Mouse (Mus musculus) embryonic facial prominence, embryonic 14.5 days (tissue): ENCODE results near the gene Teddm2. TPM values are rescaled to one million over a fixed set of nuclear protein-coding genes. Genes with fewer than 3 reads are reported as not detected.

Experiments used
- ATAC-seq: fragments of 200-750 bp; cut with Nextera tagmentation; 2 replicates; pipeline ENCODE4 v1.8.0; 2017; ENCODE audit warnings: low read depth, moderate number of reproducible peaks, moderate TSS enrichment
- DNase-seq: peaks from one replicate; pipeline ENCODE4 v3.0.0-alpha.2; 2015; ENCODE audit warnings: low spot score
- H3K27ac ChIP-seq: fragments of 300-500 bp; sonication (generic); replicated peaks from 2 replicates; pipeline ENCODE4 v1.5.1; 2014; ENCODE audit warnings: low read depth, mild to moderate bottlenecking, low read length, moderate library complexity
- H3K27me3 ChIP-seq: fragments of 300-500 bp; sonication (generic); replicated peaks from 2 replicates; pipeline ENCODE4 v1.6.1; 2014; ENCODE audit warnings: low read length; ENCODE audit not compliant: control insufficient read depth, insufficient read depth
- H3K36me3 ChIP-seq: fragments of 300-500 bp; sonication (generic); 2 replicates; pipeline ENCODE4 v1.6.1; 2014; ENCODE audit warnings: low read length, mixed read lengths; ENCODE audit not compliant: control insufficient read depth, insufficient read depth
- H3K4me1 ChIP-seq: fragments of 300-500 bp; sonication (generic); 2 replicates; pipeline ENCODE4 v1.6.1; 2014; ENCODE audit warnings: antibody characterized with exemption, low read length; ENCODE audit not compliant: control insufficient read depth, insufficient read depth
- H3K4me2 ChIP-seq: fragments of 300-500 bp; sonication (generic); 2 replicates; pipeline ENCODE4 v1.6.1; 2014; ENCODE audit warnings: low read depth, mild to moderate bottlenecking, low read length, moderate library complexity, mixed read lengths
- H3K4me3 ChIP-seq: fragments of 300-500 bp; sonication (generic); 2 replicates; pipeline ENCODE4 v1.5.1; 2014; ENCODE audit warnings: low read depth, mild to moderate bottlenecking, low read length
- H3K9ac ChIP-seq: fragments of 300-500 bp; sonication (generic); 2 replicates; pipeline ENCODE4 v1.6.1; 2014; ENCODE audit warnings: low read depth, mild to moderate bottlenecking, low read length, moderate library complexity, mixed read lengths
- H3K9me3 ChIP-seq: fragments of 300-500 bp; sonication (generic); 2 replicates; pipeline ENCODE4 v1.6.1; 2016; ENCODE audit warnings: low read length; ENCODE audit not compliant: control insufficient read depth
- WGBS: fragments of 180-500 bp; shearing (Covaris S2); extraction: QIAGEN DNeasy Blood & Tissue Kit; methylation state at CpG from one replicate; pipeline ENCODE4 v1.1.7; 2014; 5-methylcytosine and 5-hydroxymethylcytosine counted together
- microRNA-seq: library from miRNA; unstranded; fragments of <30 nt; microRNA quantifications from one replicate; pipeline ENCODE4, GENCODE M21; 2016; ENCODE audit warnings: borderline number of aligned reads
- polyA plus RNA-seq: library from polyadenylated mRNA; unstranded; fragments of >200 nt; fragmentation: Nextera tagmentation; extraction: Ambion mirVana; gene quantifications from 2 replicates; pipeline ENCODE4 v1.2.1, GENCODE M21; 2014

Teddm2 gene
- polyA plus RNA-seq, 1 experiment from 2014 or later = 0.97 TPM

- Histone ChIP-seq H3K4me3 (no peak overlapping the region), H3K4me1 (no peaks in the 10 kb centered on the region), H3K36me3 (no peaks in the 10 kb centered on the region), H3K27ac (no peak overlapping the region), H3K9me3 (no peaks in the 10 kb centered on the region), H3K9ac (no peak overlapping the region), H3K27me3 (no peaks in the 10 kb centered on the region), H3K4me2 (no peak overlapping the region)
- no peak for DNase-seq
- WGBS = 57% methylated on average over 4 of the region's 4 CpGs
- no peak for ATAC-seq
Observed at GRCm38 (mm10) chr1:153830746-153831145, 69.3 kb downstream of the Teddm2 start.

GRCm38 (mm10) chr1:153820216-153820615, 79.8 kb downstream of the Teddm2 start:
- Histone ChIP-seq H3K4me3 (no peak overlapping the region), H3K9ac (no peak overlapping the region), H3K27ac (no peak overlapping the region), H3K4me2 (no peak overlapping the region), H3K36me3 (no peaks in the 10 kb centered on the region), H3K9me3 (no peaks in the 10 kb centered on the region), H3K4me1 (no peaks in the 10 kb centered on the region), H3K27me3 (no peaks in the 10 kb centered on the region)
- no peak for ATAC-seq
- DNase-seq = no peak
- WGBS = 86% methylated on average over 3 of the region's 3 CpGs

- ATAC-seq = no peak
- no peaks in the 10 kb centered on the region for H3K4me1 ChIP-seq
- H3K27ac ChIP-seq = no peak overlapping the region
- H3K36me3 ChIP-seq = no peaks in the 10 kb centered on the region
- H3K9ac ChIP-seq = no peak overlapping the region
- no peaks in the 10 kb centered on the region for H3K27me3 ChIP-seq
- 48% methylated on average over 2 of the region's 2 CpGs for WGBS
- H3K4me2 ChIP-seq = no peak overlapping the region
- no peak overlapping the region for H3K4me3 ChIP-seq
- DNase-seq = no peak
- H3K9me3 ChIP-seq = no peaks in the 10 kb centered on the region
Observed at GRCm38 (mm10) chr1:153814278-153814677, 85.8 kb downstream of the Teddm2 start.

- H3K9ac ChIP-seq = no peak overlapping the region
- DNase-seq (peak; percentile 67), ATAC-seq (no peak)
- 51% methylated on average over 13 of the region's 13 CpGs for WGBS
- H3K4me1 ChIP-seq = no peaks in the 10 kb centered on the region
- no peaks in the 10 kb centered on the region for H3K27me3 ChIP-seq
- H3K36me3 ChIP-seq = no peaks in the 10 kb centered on the region
- H3K27ac ChIP-seq = no peak overlapping the region
- no peaks in the 10 kb centered on the region for H3K9me3 ChIP-seq
- H3K4me2 ChIP-seq = no peak overlapping the region
- no peak overlapping the region for H3K4me3 ChIP-seq
Observed at GRCm38 (mm10) chr1:153807390-153807993, 92.5 kb downstream of the Teddm2 start.

- H3K36me3 ChIP-seq = no peaks in the 10 kb centered on the region
- no peak for ATAC-seq
- no peak overlapping the region for H3K4me3 ChIP-seq
Observed at GRCm38 (mm10) chr1:153803530-153803929, 96.5 kb downstream of the Teddm2 start.

GRCm38 (mm10) chr1:153802691-153803090, 97.3 kb downstream of the Teddm2 start:
- H3K4me1 ChIP-seq = no peaks in the 10 kb centered on the region
- H3K4me2 ChIP-seq = no peak overlapping the region
- no peak for DNase-seq
- H3K9ac ChIP-seq = no peak overlapping the region
- no peaks in the 10 kb centered on the region for H3K27me3 ChIP-seq
- ATAC-seq = no peak
- H3K36me3 ChIP-seq = no peaks in the 10 kb centered on the region
- no peak overlapping the region for H3K27ac ChIP-seq
- no peak overlapping the region for H3K4me3 ChIP-seq
- H3K9me3 ChIP-seq = no peaks in the 10 kb centered on the region
- WGBS = 82% methylated on average over 7 of the region's 7 CpGs

More at GRCm38 (mm10) chr1:153803530-153803929, 96.5 kb downstream of the Teddm2 start:
- 73% methylated on average over 8 of the region's 8 CpGs for WGBS
- Histone ChIP-seq H3K9ac (no peak overlapping the region), H3K27ac (no peak overlapping the region), H3K27me3 (no peaks in the 10 kb centered on the region), H3K4me2 (no peak overlapping the region), H3K4me1 (no peaks in the 10 kb centered on the region), H3K9me3 (no peaks in the 10 kb centered on the region)
- DNase-seq = no peak

Small RNA genes lying within 50 kb of the gene (microRNA-seq; reads per million reads assigned to microRNA genes)
- gene Mir8114 = 14.9 reads per million, percentile 32 among the genes with 10 or more reads in this experiment

Other genes with a start within 250 kb of the Teddm2 start
- gene Rgs8, start 247.2 kb downstream of the Teddm2 start, polyA plus RNA-seq = 1.3 and 1.4 TPM in 2 replicates
- 7.6 and 9.3 TPM in 2 replicates for gene Rgs16, start 159.9 kb downstream of the Teddm2 start, polyA plus RNA-seq
- gene Rnasel, start 150.8 kb downstream of the Teddm2 start, polyA plus RNA-seq = 12.6 and 13.1 TPM in 2 replicates
- gene Rgsl1, start 56.1 kb downstream of the Teddm2 start, polyA plus RNA-seq = 0.14 and 0.26 TPM in 2 replicates
- 0.18 and 0.19 TPM in 2 replicates for gene Teddm1b, start 25.9 kb downstream of the Teddm2 start, polyA plus RNA-seq
- not detected in 2 replicates for gene Teddm1a, start 8.5 kb downstream of the Teddm2 start, polyA plus RNA-seq
- gene Glul, start 284 bp downstream of the Teddm2 start, polyA plus RNA-seq = 97.5 and 104 TPM in 2 replicates